ENCODE assay signal across 14 mouse cellular contexts in the genomic region with DNA sequence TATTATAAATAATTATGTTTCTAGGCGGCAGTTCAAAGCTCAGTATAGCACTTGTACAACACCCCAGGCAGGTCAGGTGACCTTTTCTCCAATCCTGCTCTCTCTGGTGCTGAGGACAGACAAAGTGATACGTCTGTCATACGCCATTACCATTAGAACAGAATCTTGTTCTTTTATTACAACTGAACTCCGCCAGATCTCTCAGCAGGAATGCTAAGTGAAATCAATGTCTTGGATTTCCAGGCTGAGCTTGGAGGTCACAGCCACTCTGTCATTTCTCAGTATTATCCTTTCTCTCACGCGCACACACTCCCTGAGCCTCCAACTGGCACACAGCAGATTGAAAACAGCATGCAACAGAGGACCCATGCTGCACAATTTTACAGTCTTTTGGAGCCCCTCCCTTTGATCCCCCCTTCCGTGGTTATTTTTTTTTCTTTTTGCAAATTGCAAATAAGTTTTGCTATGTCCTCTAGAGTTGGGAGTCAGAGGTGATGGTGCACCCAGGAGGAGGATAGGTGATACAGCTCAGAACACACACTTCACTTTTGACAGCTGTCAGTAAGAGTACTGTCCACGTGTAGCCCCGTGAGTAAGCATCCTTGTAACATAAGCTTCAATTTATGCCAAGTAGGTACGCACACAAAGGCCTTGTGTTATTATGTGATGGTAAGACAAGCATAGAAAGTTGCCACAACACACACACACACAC.
DNase-seq lines count a peak whose midpoint lies in the region; ATAC-seq and TF ChIP-seq lines count a peak whose summit lies in the region.
"Had no signal": no experiment of that assay in that cellular context is flagged by ENCODE, and none has a peak within 500 bp of the region (broad histone marks: within the 10 kb centered on the region; RNA-seq: fewer than 3 reads in every experiment).

No protein-coding gene starts in this region.

- H3K27ac ChIP-seq in forebrain, postnatal 0 days (ENCODE audit: low read depth, low read length): 0 out of 2 replicates have a peak overlapping the region, but pooled peaks have one; percentile 21
- H3K27ac ChIP-seq in midbrain, embryonic 10.5 days (replicated peaks): peak overlapping the region; percentile 65; the same call in 1 of the 2 replicates
- no peak overlapping the region for H3K27ac ChIP-seq in lung, postnatal 0 days (ENCODE audit: low read length)
- H3K27ac ChIP-seq: liver, embryonic 12.5 days had no signal

- peak; percentile 78 for ATAC-seq in forebrain, postnatal 0 days
- no peak for ATAC-seq in lung, postnatal 0 days
- ATAC-seq: inflammation-experienced regulatory T-cells, adult 6 months; liver, embryonic 12.5 days had no signal

- H3K4me3 ChIP-seq in forebrain, postnatal 0 days (ENCODE audit: low read depth, low read length): no peak overlapping the region
- no peak overlapping the region for H3K4me3 ChIP-seq in midbrain, embryonic 10.5 days
- H3K4me3 ChIP-seq in lung, postnatal 0 days (ENCODE audit: low read depth, low read length): no peak overlapping the region
- H3K4me3 ChIP-seq: liver, embryonic 12.5 days had no signal

- no peak overlapping the region for H3K9ac ChIP-seq in forebrain, postnatal 0 days
- H3K9ac ChIP-seq in lung, postnatal 0 days (replicated peaks; ENCODE audit: low read depth): no peak overlapping the region
- H3K9ac ChIP-seq: liver, embryonic 12.5 days had no signal

- H3K27me3 ChIP-seq in forebrain, postnatal 0 days (ENCODE audit: insufficient read depth, low read length): no peaks in the 10 kb centered on the region
- H3K27me3 ChIP-seq in midbrain, embryonic 10.5 days (ENCODE audit: low read depth, poor library complexity, severe bottlenecking): peaks cover 5% of the 10 kb centered on the region; the same call in 1 of the 2 replicates
- no peaks in the 10 kb centered on the region for H3K27me3 ChIP-seq in lung, postnatal 0 days (replicated peaks; ENCODE audit: insufficient read depth, low read length)
- H3K27me3 ChIP-seq: liver, embryonic 12.5 days had no signal

- H3K4me1 ChIP-seq in forebrain, postnatal 0 days (ENCODE audit: insufficient read depth): no peaks in the 10 kb centered on the region
- H3K4me1 ChIP-seq in midbrain, embryonic 10.5 days: peaks cover 43% of the 10 kb centered on the region
- H3K4me1 ChIP-seq in lung, postnatal 0 days (ENCODE audit: insufficient read depth, low read depth, low read length): no peaks in the 10 kb centered on the region
- H3K4me1 ChIP-seq: liver, embryonic 12.5 days had no signal

- no peak for TF ChIP-seq CTCF in forebrain, postnatal 0 days (IDR thresholded peaks at IDR 0.05; ENCODE audit: low read depth)
- TF ChIP-seq CTCF in lung, postnatal 0 days (IDR thresholded peaks at IDR 0.05): no peak

- no peak for TF ChIP-seq EP300 in lung, postnatal 0 days (IDR thresholded peaks at IDR 0.05)

- no peaks in the 10 kb centered on the region for H3K9me3 ChIP-seq in forebrain, postnatal 0 days (ENCODE audit: low read length)
- H3K9me3 ChIP-seq in midbrain, embryonic 10.5 days (replicated peaks): no peaks in the 10 kb centered on the region
- no peaks in the 10 kb centered on the region for H3K9me3 ChIP-seq in lung, postnatal 0 days (ENCODE audit: low read length)
- H3K9me3 ChIP-seq: liver, embryonic 12.5 days had no signal

- no peaks in the 10 kb centered on the region for H3K36me3 ChIP-seq in forebrain, postnatal 0 days (ENCODE audit: insufficient read depth)
- H3K36me3 ChIP-seq in midbrain, embryonic 10.5 days: no peaks in the 10 kb centered on the region
- H3K36me3 ChIP-seq in lung, postnatal 0 days (ENCODE audit: insufficient read depth, low read length): no peaks in the 10 kb centered on the region
- H3K36me3 ChIP-seq: liver, embryonic 12.5 days had no signal

- intact Hi-C loops in left cerebral cortex, postnatal 4 days (cut with DNase I): no loop called here
- intact Hi-C loops in left cerebral cortex, postnatal 25 days (cut with DNase I): no loop called here

- H3K4me2 ChIP-seq in forebrain, postnatal 0 days (ENCODE audit: low read depth): no peak overlapping the region
- H3K4me2 ChIP-seq in lung, postnatal 0 days (replicated peaks; ENCODE audit: low read depth, low read length): no peak overlapping the region
- H3K4me2 ChIP-seq: liver, embryonic 12.5 days had no signal

- WGBS in forebrain, postnatal 0 days: 27% methylated on average over 10 of the region's 10 CpGs
- 55% methylated on average over 10 of the region's 10 CpGs for WGBS in midbrain, embryonic 10.5 days
- WGBS in lung, postnatal 0 days: 71% methylated on average over 10 of the region's 10 CpGs

- peak; percentile 10 for DNase-seq in left cerebral cortex, postnatal 4 days
- DNase-seq in left cerebral cortex, adult 18-20 months (ENCODE audit: low spot score in 2 of 2): no peak
- peak; percentile 38 for DNase-seq in forebrain, postnatal 0 days
- DNase-seq in midbrain, embryonic 10.5 days (ENCODE audit: low spot score): peak; percentile 34
- peak; percentile 35 for DNase-seq in retina, postnatal 1 day
- no peak for DNase-seq in layer of hippocampus, postnatal 14 days (ENCODE audit: low spot score in 2 of 2)
- DNase-seq in left cerebral cortex, postnatal 25 days (ENCODE audit: low spot score in 2 of 2): no peak
- DNase-seq in lung, postnatal 0 days (ENCODE audit: low spot score): no peak
- DNase-seq: adrenal gland, postnatal 14 days; B cell, adult 2 months; gastrocnemius, postnatal 36 days; thymus, postnatal 4 days had no signal

Comparison
In these comparisons a context has a peak if more than half of its experiments do, and no peak if none do; other contexts are left out.
1. DNase-seq: peak in left cerebral cortex, postnatal 4 days (single experiment), forebrain, postnatal 0 days (single experiment), midbrain, embryonic 10.5 days (single experiment) and retina, postnatal 1 day (single experiment); none in left cerebral cortex, adult 18-20 months (0 of 2), layer of hippocampus, postnatal 14 days (0 of 2), left cerebral cortex, postnatal 25 days (0 of 2) and lung, postnatal 0 days (single experiment).